Mouse (Mus musculus) bone marrow macrophage, adult 2 months (primary cell): Measurements from ENCODE around the gene Brd4.

Source experiments
- CTCF ChIP-seq: IDR thresholded peaks from 2 replicates; pipeline ENCODE4 v1.5.1; 2012; ENCODE audit warnings: low read depth, mild to moderate bottlenecking, low read length, moderate library complexity
- POLR2A ChIP-seq: IDR thresholded peaks from 2 replicates; pipeline ENCODE4 v1.6.1; 2012; ENCODE audit warnings: mild to moderate bottlenecking, low read depth, low read length, borderline replicate concordance

DNA sequence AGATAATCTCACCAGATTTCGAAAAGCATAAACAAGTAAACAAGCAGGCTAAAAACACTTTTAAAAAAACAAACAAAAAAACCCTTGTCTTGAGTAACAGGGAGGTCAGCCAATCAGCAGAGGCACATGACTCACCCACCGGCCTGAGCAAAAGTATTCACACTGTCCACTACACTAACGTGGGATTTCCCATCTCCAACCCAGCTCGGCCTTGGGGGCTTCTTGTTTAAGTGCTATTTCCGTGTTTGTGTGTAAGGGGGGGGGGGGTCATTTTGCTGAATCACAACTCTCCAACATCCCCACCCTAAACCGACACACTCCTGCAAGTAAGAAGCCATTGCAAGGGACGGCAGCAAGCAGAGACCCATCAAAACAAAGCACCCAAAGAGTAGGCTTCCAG, 1.2 kb downstream of the Brd4 start:
- TF ChIP-seq CTCF (no peak), POLR2A (no peak)
